Mouse (Mus musculus) kidney, embryonic 16.5 days (tissue): Measurements from ENCODE around the gene Slc15a5. TPM values are rescaled to one million over a fixed set of nuclear protein-coding genes. Genes with fewer than 3 reads are reported as not detected.
A peak's percentile ranks its signal among the peaks of the same experiment; 100 is the strongest.

Experiments used
- ATAC-seq: fragments of 200-750 bp; cut with Nextera tagmentation; 2 replicates; pipeline ENCODE4 v1.8.0; 2017; ENCODE audit warnings: moderate TSS enrichment; ENCODE audit not compliant: low FRiP score, low TSS enrichment
- H3K27ac ChIP-seq: fragments of 300-500 bp; sonication (generic); 2 replicates; pipeline ENCODE4 v1.5.1; 2014; ENCODE audit warnings: low read length
- H3K27me3 ChIP-seq: fragments of 300-500 bp; sonication (generic); 2 replicates; pipeline ENCODE4 v1.6.1; 2014; ENCODE audit warnings: low read length, control low read depth, mixed read lengths; ENCODE audit not compliant: insufficient read depth
- H3K36me3 ChIP-seq: fragments of 300-500 bp; sonication (generic); 2 replicates; pipeline ENCODE4 v1.6.1; 2014; ENCODE audit warnings: low read length, control low read depth, mixed read lengths; ENCODE audit not compliant: insufficient read depth
- H3K4me1 ChIP-seq: fragments of 300-500 bp; sonication (generic); 2 replicates; pipeline ENCODE4 v1.6.1; 2014; ENCODE audit warnings: low read length, control low read depth, mixed read lengths; ENCODE audit not compliant: insufficient read depth
- H3K4me2 ChIP-seq: fragments of 300-500 bp; sonication (generic); replicated peaks from 2 replicates; pipeline ENCODE4 v1.6.1; 2014; ENCODE audit warnings: low read depth, low read length
- H3K4me3 ChIP-seq: fragments of 300-500 bp; sonication (generic); 2 replicates; pipeline ENCODE4 v1.5.1; 2014; ENCODE audit warnings: mild to moderate bottlenecking, low read length
- H3K9ac ChIP-seq: fragments of 300-500 bp; sonication (generic); replicated peaks from 2 replicates; pipeline ENCODE4 v1.6.1; 2014; ENCODE audit warnings: low read length
- H3K9me3 ChIP-seq: fragments of 300-500 bp; sonication (generic); 2 replicates; pipeline ENCODE4 v1.6.1; 2016; ENCODE audit warnings: low read length, control low read depth
- WGBS: fragments of 180-500 bp; shearing (Covaris S2); extraction: QIAGEN DNeasy Blood & Tissue Kit; methylation state at CpG from one replicate; pipeline ENCODE4 v1.1.7; 2014; 5-methylcytosine and 5-hydroxymethylcytosine counted together
- polyA plus RNA-seq: library from polyadenylated mRNA; unstranded; fragments of >200 nt; fragmentation: Nextera tagmentation; extraction: Ambion mirVana; gene quantifications from 2 replicates; pipeline ENCODE4 v1.2.1, GENCODE M21; 2015

Slc15a5 gene
- 0.24 and 0.30 TPM in 2 replicates for polyA plus RNA-seq

DNA sequence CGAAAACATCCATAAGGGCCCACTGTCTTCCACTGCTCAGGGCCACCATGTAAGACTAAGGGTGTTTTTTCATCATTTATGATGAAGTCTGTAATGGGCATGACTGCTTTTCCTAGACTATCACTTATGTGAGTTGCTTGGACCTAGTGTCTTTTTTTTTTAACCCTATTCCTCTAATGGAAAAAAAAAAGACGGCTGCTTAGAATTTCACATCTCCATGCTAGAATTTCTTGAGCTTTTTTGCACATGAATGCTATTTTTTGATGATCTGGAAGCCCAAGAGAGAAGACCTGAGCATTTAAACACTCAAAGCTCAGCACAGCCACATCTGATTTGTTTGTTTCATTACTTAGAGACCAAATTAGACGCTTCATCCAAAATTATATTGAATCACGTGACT, at the start of gene Slc15a5:
Slc15a5 (minus strand) TSS at position 101 of the 400 bp plus-strand sequence.
- Histone ChIP-seq H3K27ac (no peak within 1 kb of the TSS), H3K4me2 (no peak within 1 kb of the TSS), H3K9me3 (no peaks in the 10 kb centered on the region), H3K36me3 (no peaks in the 10 kb centered on the region), H3K4me1 (no peaks in the 10 kb centered on the region), H3K9ac (no peak within 1 kb of the TSS), H3K4me3 (no peak within 1 kb of the TSS), H3K27me3 (no peaks in the 10 kb centered on the region)
- 84% methylated on average over 4 of the region's 4 CpGs for WGBS
- no peak for ATAC-seq

DNA sequence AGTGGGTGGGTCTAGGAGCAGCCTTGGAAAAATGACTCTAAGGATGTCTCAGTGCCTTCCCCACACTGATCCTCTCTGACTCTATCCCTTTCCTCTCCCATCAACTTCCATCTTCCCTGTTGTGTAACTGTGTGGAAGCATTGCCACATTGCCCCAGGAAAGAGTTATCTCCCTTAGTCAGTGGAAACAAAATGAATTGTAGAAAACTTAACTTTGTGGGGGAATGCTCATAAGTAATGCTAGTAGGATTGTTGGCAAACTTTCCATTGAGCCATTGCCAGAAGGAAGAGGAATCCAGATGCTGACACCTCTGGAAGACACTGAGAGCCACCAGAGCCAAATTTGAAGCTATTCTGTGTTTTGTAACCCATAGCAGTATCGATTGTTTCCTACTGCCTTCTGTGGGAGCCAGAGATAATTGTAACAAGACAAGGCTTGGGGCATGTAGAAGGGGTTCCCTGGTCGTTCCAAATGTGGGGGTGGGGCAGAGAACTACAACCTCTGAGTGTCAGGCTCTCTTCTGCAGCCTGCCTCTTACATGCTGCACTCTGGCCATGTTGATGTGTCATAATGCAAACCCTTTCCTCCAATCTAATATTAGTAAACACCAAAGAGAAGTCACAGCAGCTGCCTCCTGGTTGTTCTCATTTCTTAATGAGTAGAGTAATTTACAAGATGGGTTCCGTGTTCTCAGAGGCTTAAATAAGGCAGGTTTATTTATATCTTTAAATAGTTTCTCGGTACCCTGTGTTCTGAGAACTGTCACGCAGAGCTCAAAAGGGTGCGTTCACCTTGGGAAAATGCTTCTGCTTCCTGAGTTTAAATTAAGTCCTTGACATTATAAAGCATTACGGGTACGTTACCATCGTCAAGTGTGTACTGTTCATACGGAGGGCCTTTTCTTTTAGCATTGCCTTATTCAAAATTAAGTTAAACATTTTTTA, 48.9 kb upstream of the Slc15a5 start:
- Histone ChIP-seq H3K9me3 (no peaks in the 10 kb centered on the region), H3K4me1 (no peaks in the 10 kb centered on the region), H3K4me2 (no peak overlapping the region), H3K9ac (no peak overlapping the region), H3K27ac (no peak overlapping the region), H3K4me3 (no peak overlapping the region), H3K27me3 (no peaks in the 10 kb centered on the region), H3K36me3 (no peaks in the 10 kb centered on the region)
- ATAC-seq, result no peak
- WGBS, result 76% methylated on average over 10 of the region's 10 CpGs

DNA sequence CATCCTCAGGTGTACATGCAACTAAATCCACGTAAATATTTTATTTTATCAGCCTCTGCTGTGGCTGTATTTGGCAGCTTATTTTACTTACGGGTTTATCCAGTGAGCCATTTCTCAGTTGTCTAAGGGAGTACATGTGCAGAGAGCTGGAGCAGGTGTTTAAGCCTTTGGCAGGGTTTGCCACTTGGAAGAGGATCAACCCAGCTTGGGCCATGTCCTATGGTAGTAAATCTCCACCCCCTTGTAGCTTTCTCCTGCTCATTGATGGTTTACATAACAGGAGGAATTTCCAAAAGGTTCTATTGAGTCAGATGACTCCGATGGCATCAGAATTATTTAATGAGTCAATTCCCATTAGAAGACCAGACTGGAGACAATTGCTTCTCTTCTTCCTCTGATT, 37.8 kb upstream of the Slc15a5 start:
- no peak overlapping the region for H3K9ac ChIP-seq
- no peaks in the 10 kb centered on the region for H3K9me3 ChIP-seq
- no peak overlapping the region for H3K4me2 ChIP-seq

DNA sequence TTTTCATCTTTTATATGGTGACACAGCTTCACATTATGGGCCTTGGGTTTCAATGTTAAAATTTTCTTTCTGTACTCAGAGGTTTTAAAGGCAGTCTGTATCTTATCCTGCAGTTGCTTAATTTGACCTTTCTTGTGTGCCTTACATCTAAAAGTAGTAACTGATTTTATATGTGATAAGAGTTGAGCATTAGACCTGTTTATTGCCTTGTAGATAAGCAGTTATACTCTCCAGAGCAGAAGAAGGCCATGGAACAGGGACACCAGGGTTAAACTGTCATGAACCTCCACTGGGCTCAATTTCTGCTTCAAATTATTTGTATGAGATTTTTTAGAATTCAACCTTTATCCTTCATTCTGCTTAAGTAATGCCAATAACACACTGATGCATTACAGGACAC, 24.8 kb upstream of the Slc15a5 start:
- no peak for ATAC-seq
- no peaks in the 10 kb centered on the region for H3K4me1 ChIP-seq
- H3K4me3 ChIP-seq, result no peak overlapping the region
- H3K9me3 ChIP-seq, result no peaks in the 10 kb centered on the region
- no peak overlapping the region for H3K4me2 ChIP-seq
- H3K27me3 ChIP-seq, result no peaks in the 10 kb centered on the region
- H3K36me3 ChIP-seq, result no peaks in the 10 kb centered on the region
- H3K27ac ChIP-seq, result no peak overlapping the region
- H3K9ac ChIP-seq, result no peak overlapping the region

More for the DNA sequence above, 37.8 kb upstream of the Slc15a5 start:
- Histone ChIP-seq H3K27me3 (no peaks in the 10 kb centered on the region), H3K27ac (no peak overlapping the region), H3K36me3 (no peaks in the 10 kb centered on the region), H3K4me1 (no peaks in the 10 kb centered on the region), H3K4me3 (no peak overlapping the region)
- 81% methylated on average over 3 of the region's 3 CpGs for WGBS
- no peak for ATAC-seq

DNA sequence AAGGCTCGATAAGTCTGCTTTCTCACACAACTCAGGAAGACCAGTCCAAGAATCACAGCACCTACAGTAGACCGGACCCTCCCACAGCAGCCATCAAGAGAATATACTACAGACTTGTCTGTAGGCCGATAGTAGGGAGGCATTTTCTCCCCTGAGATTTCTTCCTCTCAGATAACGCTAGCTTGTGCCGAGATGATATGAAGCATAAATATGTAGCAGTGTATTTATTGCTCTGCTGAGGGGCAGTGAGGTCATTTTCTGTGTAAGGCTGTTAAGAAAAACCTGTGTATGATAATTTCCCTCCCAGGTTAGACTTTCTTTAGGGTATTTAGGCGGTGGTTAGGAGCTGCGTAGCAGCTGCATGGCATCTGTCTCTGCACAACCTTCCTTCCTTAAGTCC, 23.2 kb upstream of the Slc15a5 start:
- no peaks in the 10 kb centered on the region for H3K36me3 ChIP-seq
- ATAC-seq, result no peak
- H3K9ac ChIP-seq, result no peak overlapping the region
- H3K27ac ChIP-seq, result no peak overlapping the region
- no peaks in the 10 kb centered on the region for H3K4me1 ChIP-seq
- 62% methylated on average over 7 of the region's 7 CpGs for WGBS
- no peak overlapping the region for H3K4me2 ChIP-seq
- no peaks in the 10 kb centered on the region for H3K9me3 ChIP-seq
- H3K27me3 ChIP-seq, result no peaks in the 10 kb centered on the region
- no peak overlapping the region for H3K4me3 ChIP-seq

DNA sequence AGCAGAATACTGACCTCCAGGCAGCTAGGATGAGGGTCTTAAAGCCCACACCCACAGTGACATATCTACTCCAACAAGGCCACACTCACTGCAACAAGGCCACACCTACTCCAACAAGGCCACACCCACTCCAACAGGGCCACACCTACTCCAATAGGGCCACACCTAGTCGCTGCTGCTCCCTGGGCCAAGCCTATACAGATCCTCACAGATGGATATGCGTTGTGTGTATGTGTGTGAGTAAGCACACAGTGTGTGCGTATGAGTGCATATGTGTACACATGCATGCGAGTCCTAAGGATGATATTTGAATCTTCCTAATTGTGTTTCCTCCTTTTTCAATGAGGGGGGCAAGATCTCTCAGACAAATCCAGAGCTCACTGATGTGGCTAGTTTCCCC, 22.1 kb upstream of the Slc15a5 start:
- H3K36me3 ChIP-seq, result no peaks in the 10 kb centered on the region
- WGBS, result 92% methylated on average over 4 of the region's 4 CpGs
- H3K4me3 ChIP-seq, result no peak overlapping the region
- no peaks in the 10 kb centered on the region for H3K27me3 ChIP-seq
- H3K4me1 ChIP-seq, result no peaks in the 10 kb centered on the region
- H3K4me2 ChIP-seq, result no peak overlapping the region
- no peaks in the 10 kb centered on the region for H3K9me3 ChIP-seq
- ATAC-seq, result no peak
- H3K9ac ChIP-seq, result no peak overlapping the region
- no peak overlapping the region for H3K27ac ChIP-seq

DNA sequence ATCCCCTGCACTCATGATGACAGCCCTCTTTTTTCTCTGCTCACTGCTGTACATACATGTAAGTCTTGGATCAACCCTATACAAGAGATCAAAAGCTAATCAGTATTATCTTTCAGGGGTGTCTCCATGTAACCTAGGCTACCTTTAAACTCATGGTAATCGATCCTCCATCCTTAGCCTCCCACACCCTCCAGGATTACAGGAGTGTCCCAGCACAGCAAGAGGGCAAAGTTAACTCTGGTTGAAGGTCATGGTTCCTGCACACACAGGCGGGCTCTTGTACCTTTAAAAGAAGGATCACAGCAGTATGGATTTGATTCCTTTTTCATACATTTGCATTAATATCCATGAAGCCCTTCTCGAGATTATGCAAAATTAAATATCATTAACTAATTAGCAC, 19.9 kb upstream of the Slc15a5 start:
- Histone ChIP-seq H3K9me3 (no peaks in the 10 kb centered on the region), H3K9ac (no peak overlapping the region), H3K4me1 (no peaks in the 10 kb centered on the region), H3K27ac (no peak overlapping the region), H3K4me2 (no peak overlapping the region), H3K4me3 (no peak overlapping the region), H3K36me3 (no peaks in the 10 kb centered on the region), H3K27me3 (no peaks in the 10 kb centered on the region)
- ATAC-seq, result peak; percentile 63; the same call in 1 of the 2 replicates
- 45% methylated on average over 3 of the region's 3 CpGs for WGBS

DNA sequence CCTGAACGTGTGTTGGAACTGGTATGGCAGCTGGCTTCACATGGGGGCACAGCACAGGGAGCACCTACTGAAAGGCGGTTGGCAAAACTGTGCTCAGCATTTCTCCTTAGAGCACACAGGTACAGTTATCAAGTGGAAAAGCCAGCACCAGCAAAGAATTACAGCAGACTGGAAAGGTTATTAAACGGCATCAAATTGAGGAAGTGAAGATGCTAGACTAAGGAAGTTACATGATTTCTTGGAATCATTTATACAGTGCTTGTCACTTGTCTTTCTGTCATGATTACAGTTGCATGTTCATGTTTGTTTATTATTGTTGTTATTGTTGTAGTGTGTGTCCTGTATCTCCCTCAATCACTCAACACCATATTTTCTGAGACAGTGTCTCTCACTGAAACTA, 15.3 kb upstream of the Slc15a5 start:
- Histone ChIP-seq H3K27ac (no peak overlapping the region), H3K9me3 (no peaks in the 10 kb centered on the region), H3K4me3 (no peak overlapping the region), H3K27me3 (no peaks in the 10 kb centered on the region), H3K9ac (no peak overlapping the region), H3K4me2 (no peak overlapping the region), H3K4me1 (no peaks in the 10 kb centered on the region), H3K36me3 (no peaks in the 10 kb centered on the region)
- 80% methylated on average over 3 of the region's 3 CpGs for WGBS
- ATAC-seq, result no peak

DNA sequence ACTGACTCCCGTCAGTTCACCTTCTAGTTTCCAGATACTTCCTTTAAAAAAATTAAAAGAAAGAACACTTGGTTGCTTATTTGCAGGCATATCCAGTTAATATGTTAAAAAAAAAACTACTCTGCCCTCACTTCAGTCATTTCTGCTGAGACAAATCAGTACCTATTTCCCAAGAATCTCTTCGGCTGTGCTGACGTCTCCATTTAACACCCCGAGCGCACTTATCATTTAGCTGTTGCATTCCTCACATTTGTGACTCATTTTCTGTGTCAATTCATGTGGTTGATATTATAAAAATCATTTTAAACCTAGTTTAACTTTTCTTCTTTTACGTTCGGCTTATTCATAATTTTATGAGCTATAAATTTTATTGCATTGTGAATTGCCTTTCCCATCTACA, 12.7 kb upstream of the Slc15a5 start:
- Histone ChIP-seq H3K4me1 (no peaks in the 10 kb centered on the region), H3K4me2 (no peak overlapping the region), H3K27ac (no peak overlapping the region), H3K4me3 (no peak overlapping the region), H3K36me3 (no peaks in the 10 kb centered on the region), H3K9ac (no peak overlapping the region), H3K9me3 (no peaks in the 10 kb centered on the region), H3K27me3 (no peaks in the 10 kb centered on the region)
- WGBS, result 81% methylated on average over 7 of the region's 7 CpGs
- ATAC-seq, result no peak

DNA sequence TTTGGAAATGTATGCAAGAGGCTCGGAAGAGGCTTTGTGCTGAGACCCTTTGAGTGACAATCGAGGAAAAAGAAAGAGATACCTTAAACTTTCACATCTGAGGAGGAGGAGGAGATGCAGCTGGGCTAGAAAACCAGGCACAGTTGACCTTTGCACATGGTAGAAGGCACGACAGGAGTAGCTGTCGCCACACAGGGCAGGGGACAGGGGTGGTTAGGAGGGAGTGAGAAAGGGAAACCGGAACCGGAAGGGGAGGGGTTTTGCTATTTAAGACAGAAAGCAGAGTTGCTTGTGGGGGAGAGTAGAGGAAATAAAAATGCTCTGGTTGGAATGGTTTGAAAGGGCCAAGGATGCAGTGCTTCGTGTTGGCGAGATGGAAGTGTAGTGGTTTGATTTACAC, 9.4 kb upstream of the Slc15a5 start:
- no peaks in the 10 kb centered on the region for H3K36me3 ChIP-seq
- no peaks in the 10 kb centered on the region for H3K9me3 ChIP-seq
- H3K4me3 ChIP-seq, result no peak overlapping the region
- no peak overlapping the region for H3K9ac ChIP-seq
- 34% methylated on average over 8 of the region's 8 CpGs for WGBS
- no peak overlapping the region for H3K27ac ChIP-seq
- no peak overlapping the region for H3K4me2 ChIP-seq
- H3K27me3 ChIP-seq, result no peaks in the 10 kb centered on the region
- ATAC-seq, result no peak
- H3K4me1 ChIP-seq, result no peaks in the 10 kb centered on the region
